Mouse (Mus musculus): ENCODE data around the gene Gm11032. TPM values are rescaled to one million over a fixed set of nuclear protein-coding genes. Genes with fewer than 3 reads are reported as not detected.

Gene Gm11032
- polyA plus RNA-seq (2012) = not detected in 2 replicates

GRCm38 (mm10) chr11:4620017-4620485, at the start of gene Gm11032:
Gene Gm11032, plus strand, starts transcription at chr11:4620067.

GRCm38 (mm10) chr11:4594608-4595500, 25.0 kb upstream of the Gm11032 start, which contains the start of gene Mtmr3:
Gene Mtmr3, minus strand, starts transcription at chr11:4594863.

GRCm38 (mm10) chr11:4637534-4638234, 17.8 kb downstream of the Gm11032 start, which contains the start of gene Ascc2:
Gene Ascc2, plus strand, starts transcription at chr11:4637747.

Other genes starting within 250 kb of the Gm11032 start
- gene Hormad2, start 179.0 kb upstream of the Gm11032 start, polyA plus RNA-seq (2012) = 0.50 and 0.53 TPM in 2 replicates
- 21.3 and 26.6 TPM in 2 replicates for gene Mtmr3, start 25.2 kb upstream of the Gm11032 start, polyA plus RNA-seq (2012)
- gene Ascc2, start 17.7 kb downstream of the Gm11032 start, polyA plus RNA-seq (2012) = 46.6 and 57.9 TPM in 2 replicates
- 14.0 and 24.3 TPM in 2 replicates for gene Uqcr10, start 84.3 kb downstream of the Gm11032 start, polyA plus RNA-seq (2012)
- gene Zmat5, start 84.6 kb downstream of the Gm11032 start, polyA plus RNA-seq (2012) = 83.7 and 89.6 TPM in 2 replicates
- gene Cabp7, start 126.7 kb downstream of the Gm11032 start, polyA plus RNA-seq (2012) = 0.02 and 0.06 TPM in 2 replicates
- gene Nf2, start 229.5 kb downstream of the Gm11032 start, polyA plus RNA-seq (2012) = 52.8 and 56.6 TPM in 2 replicates

Measured in megakaryocyte-erythroid progenitor cell, adult 5 weeks (primary cell).